Mouse (Mus musculus): ENCODE data around the gene Ormdl1. TPM values are rescaled to one million over a fixed set of nuclear protein-coding genes. Genes with fewer than 3 reads are reported as not detected.

Gene Ormdl1
- total RNA-seq (2023), result 12.9 to 15.1 TPM (median 14.5 TPM) in 4 replicates

DNA sequence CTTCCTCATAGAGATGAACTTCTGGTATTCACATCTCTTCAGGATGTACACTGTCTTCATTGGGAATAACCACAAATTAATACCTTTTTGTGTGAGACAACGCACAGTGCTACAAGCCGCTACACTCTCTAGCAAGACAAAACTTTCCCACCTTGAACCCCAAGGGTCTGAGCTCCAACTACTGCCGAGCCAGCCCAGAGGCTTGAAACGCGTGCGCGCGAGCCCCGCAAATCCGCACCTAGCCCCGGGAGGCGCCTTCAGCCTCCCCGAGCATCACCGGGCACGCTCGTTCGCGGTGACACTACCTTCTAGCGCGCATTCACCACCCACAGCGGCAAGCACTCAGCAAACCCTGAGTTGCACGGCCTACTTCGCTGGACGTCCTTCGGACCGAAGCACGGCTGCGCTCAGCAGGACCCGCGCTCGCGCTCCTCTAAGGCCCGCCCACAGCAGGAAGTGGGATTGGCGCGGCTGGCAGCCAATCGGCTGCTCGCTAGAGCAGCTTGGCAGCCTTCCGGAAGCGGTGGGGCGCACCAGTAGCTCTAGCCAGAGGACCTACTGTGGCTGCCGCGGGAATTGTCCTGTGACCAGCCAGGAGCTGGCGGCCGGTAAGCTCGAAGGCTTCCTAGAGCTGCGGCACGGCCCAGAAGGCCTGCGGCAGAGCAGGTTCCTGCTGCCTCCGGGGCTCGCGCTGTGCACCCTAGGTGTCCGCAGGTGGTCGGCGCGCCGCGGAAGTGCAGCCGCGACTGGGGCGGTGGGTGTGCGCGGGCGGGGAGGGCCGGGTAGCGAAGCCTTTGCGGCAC lies at the start of gene Ormdl1, which contains the start of the genes Pms1 and Gm28778:
Gene Ormdl1, plus strand, starts transcription at position 515 of the 803 bp plus-strand sequence.
Gene Pms1, minus strand, starts transcription at position 438 of the 803 bp plus-strand sequence.
Gene Gm28778, plus strand, starts transcription at position 531 of the 803 bp plus-strand sequence.

DNA sequence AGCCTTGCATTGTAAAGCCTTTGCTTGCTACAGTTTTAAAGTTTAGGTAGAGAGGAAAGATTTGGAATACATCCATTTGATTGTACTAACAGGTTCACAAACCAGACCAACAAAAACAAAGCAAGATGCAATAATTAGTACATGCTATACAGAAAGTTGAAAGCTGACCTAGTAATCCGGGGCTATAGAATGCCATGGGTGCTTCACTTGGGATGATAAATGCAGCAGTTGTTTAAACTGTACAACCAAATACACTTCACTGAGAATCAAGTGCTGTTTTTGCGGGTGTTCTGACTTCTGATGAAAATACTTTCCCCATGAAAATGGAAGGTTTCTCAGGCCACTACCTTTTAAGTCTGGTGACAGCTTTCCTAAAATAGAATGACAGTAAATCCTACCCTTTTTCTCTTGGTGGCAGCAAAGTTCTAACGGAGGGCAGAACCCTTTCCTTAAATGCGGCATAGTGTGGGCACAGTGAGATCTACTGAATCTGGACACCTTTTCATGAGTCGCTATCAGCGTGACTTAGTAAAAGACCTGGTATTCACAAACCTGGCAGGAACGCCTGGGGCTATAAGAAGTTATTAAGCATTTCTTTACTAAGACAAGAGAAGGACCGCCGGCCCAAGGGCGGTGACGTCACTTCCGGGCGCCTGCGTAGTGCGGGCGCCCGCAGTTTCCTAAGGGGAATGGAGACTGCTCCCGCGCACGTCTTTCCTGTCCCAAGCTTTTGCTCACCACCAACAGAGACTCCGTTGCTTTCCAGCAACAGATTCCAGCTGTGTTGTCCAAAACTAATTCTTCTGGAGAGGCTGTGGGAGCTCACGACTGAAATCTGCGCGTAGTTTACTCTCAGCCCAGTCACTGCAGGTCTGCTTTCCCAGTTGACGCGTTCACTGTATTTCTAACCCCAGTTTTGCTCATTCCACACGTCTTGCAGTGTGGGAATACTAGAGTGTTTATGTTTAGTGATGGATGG lies 16.4 kb downstream of the Ormdl1 start, which contains the start of gene Osgepl1:
Gene Osgepl1, plus strand, starts transcription at position 636 of the 979 bp plus-strand sequence.

GRCm38 (mm10) chr1:53352327-53353261 lies 55.7 kb downstream of the Ormdl1 start, which contains the start of the genes Asdurf, Gm28551 and Asnsd1:
Gene Asdurf (minus strand): TSS chr1:53352619.
Gene Gm28551 (minus strand): TSS chr1:53352667.
Gene Asnsd1 (minus strand): TSS chr1:53352752.

Other genes starting within 250 kb of the Ormdl1 start
- gene Mstn, start 235.5 kb upstream of the Ormdl1 start, total RNA-seq (2023), result not detected in 4 replicates
- 0.86 TPM in 1 of 4 replicates, not detected in the others for gene 1700019A02Rik, start 109.5 kb upstream of the Ormdl1 start, total RNA-seq (2023)
- gene Pms1, start 77 bp upstream of the Ormdl1 start, total RNA-seq (2023), result 13.1 to 21.7 TPM (median 15.6 TPM) in 4 replicates
- 1.3 to 2.5 TPM (median 2.3 TPM) in 3 of 4 replicates, not detected in the other for gene Gm28778, start within 50 bp of the Ormdl1 start, total RNA-seq (2023)
- gene Osgepl1, start 16.5 kb downstream of the Ormdl1 start, total RNA-seq (2023), result 10.6 to 13.9 TPM (median 11.1 TPM) in 4 replicates
- gene Asdurf, start 55.5 kb downstream of the Ormdl1 start, total RNA-seq (2023), result 3.9 to 19.6 TPM (median 12.4 TPM) in 4 replicates
- gene Gm28551, start 55.6 kb downstream of the Ormdl1 start, total RNA-seq (2023), result not detected in 4 replicates
- gene Asnsd1, start 55.7 kb downstream of the Ormdl1 start, total RNA-seq (2023), result 46.1 to 56.2 TPM (median 49.4 TPM) in 4 replicates